Mouse (Mus musculus) embryonic facial prominence, embryonic 15.5 days (tissue): ENCODE results near the gene Exoc6b. TPM values are rescaled to one million over a fixed set of nuclear protein-coding genes. Genes with fewer than 3 reads are reported as not detected.

Experiments used
- ATAC-seq: fragments of 200-750 bp; cut with Nextera tagmentation; 2 replicates; pipeline ENCODE4 v1.8.0; 2017; ENCODE audit warnings: low read depth, moderate TSS enrichment; ENCODE audit not compliant: insufficient number of reproducible peaks, low FRiP score, low TSS enrichment
- H3K27ac ChIP-seq: fragments of 300-500 bp; sonication (generic); replicated peaks from 2 replicates; pipeline ENCODE4 v1.5.1; 2015; ENCODE audit warnings: mild to moderate bottlenecking, inconsistent platforms
- H3K27me3 ChIP-seq: fragments of 300-500 bp; sonication (generic); 2 replicates; pipeline ENCODE4 v1.6.1; 2015; ENCODE audit warnings: inconsistent platforms
- H3K36me3 ChIP-seq: fragments of 300-500 bp; sonication (generic); 2 replicates; pipeline ENCODE4 v1.6.1; 2015; ENCODE audit warnings: mild to moderate bottlenecking, inconsistent platforms
- H3K4me1 ChIP-seq: fragments of 300-500 bp; sonication (generic); 2 replicates; pipeline ENCODE4 v1.6.1; 2015; ENCODE audit warnings: inconsistent platforms
- H3K4me2 ChIP-seq: fragments of 300-500 bp; sonication (generic); replicated peaks from 2 replicates; pipeline ENCODE4 v1.6.1; 2015; ENCODE audit warnings: mild to moderate bottlenecking, inconsistent platforms
- H3K4me3 ChIP-seq: fragments of 300-500 bp; sonication (generic); replicated peaks from 2 replicates; pipeline ENCODE4 v1.5.1; 2015; ENCODE audit warnings: mild to moderate bottlenecking, inconsistent platforms
- H3K9ac ChIP-seq: fragments of 300-500 bp; sonication (generic); 2 replicates; pipeline ENCODE4 v1.6.1; 2015; ENCODE audit warnings: inconsistent platforms
- H3K9me3 ChIP-seq: fragments of 300-500 bp; sonication (generic); replicated peaks from 2 replicates; pipeline ENCODE4 v1.6.1; 2016; ENCODE audit warnings: inconsistent platforms
- WGBS: fragments of 180-500 bp; shearing (Covaris S2); methylation state at CpG from one replicate; pipeline ENCODE4 v1.1.7; 2015; 5-methylcytosine and 5-hydroxymethylcytosine counted together
- polyA plus RNA-seq: library from polyadenylated mRNA; unstranded; fragments of >200 nt; fragmentation: Nextera tagmentation; extraction: Ambion mirVana; gene quantifications from 2 replicates; pipeline ENCODE4 v1.2.1, GENCODE M21; 2015

The Exoc6b gene
- polyA plus RNA-seq, 1 experiment from 2014 or later = 36.5 TPM

GRCm38 (mm10) chr6:84589742-84590686, 479.3 kb downstream of the Exoc6b start:
- Histone ChIP-seq H3K4me1 (peaks cover 54% of the 10 kb centered on the region), H3K9ac (no peak overlapping the region), H3K27ac (no peak overlapping the region), H3K4me2 (peak overlapping the region; percentile 92), H3K4me3 (peak overlapping the region; percentile 60), H3K27me3 (peaks cover 36% of the 10 kb centered on the region), H3K36me3 (no peaks in the 10 kb centered on the region), H3K9me3 (no peaks in the 10 kb centered on the region)
- peak; percentile 31; the same call in 1 of the 2 replicates for ATAC-seq
- 3% methylated on average over 39 of the region's 39 CpGs for WGBS

- peaks cover 45% of the 10 kb centered on the region for H3K27me3 ChIP-seq
- no peaks in the 10 kb centered on the region for H3K36me3 ChIP-seq
- peaks cover 59% of the 10 kb centered on the region for H3K4me1 ChIP-seq
- H3K9me3 ChIP-seq = no peaks in the 10 kb centered on the region
- peak overlapping the region; percentile 92 for H3K4me2 ChIP-seq
- peak overlapping the region; percentile 60; the same call in 1 of the 2 replicates for H3K9ac ChIP-seq
- ATAC-seq = peak; percentile 19; the same call in 1 of the 2 replicates
- WGBS = under 1% methylated on average over 54 of the region's 54 CpGs
- peak overlapping the region; percentile 60 for H3K4me3 ChIP-seq
- H3K27ac ChIP-seq = peak overlapping the region; percentile 82; the same call in 1 of the 2 replicates
Observed at GRCm38 (mm10) chr6:84588895-84589652, 480.2 kb downstream of the Exoc6b start.

GRCm38 (mm10) chr6:84588221-84588894, 481.0 kb downstream of the Exoc6b start:
- Histone ChIP-seq H3K9ac (peak overlapping the region; percentile 60), H3K36me3 (no peaks in the 10 kb centered on the region), H3K9me3 (no peaks in the 10 kb centered on the region), H3K27me3 (peaks cover 51% of the 10 kb centered on the region), H3K4me3 (peak overlapping the region; percentile 60), H3K27ac (peak overlapping the region; percentile 82), H3K4me1 (peaks cover 66% of the 10 kb centered on the region), H3K4me2 (peak overlapping the region; percentile 92)
- under 1% methylated on average over 41 of the region's 41 CpGs for WGBS
- 0 out of 2 replicates have a peak, but pooled peaks have one; percentile 2 for ATAC-seq

- ATAC-seq = no peak
- H3K9ac ChIP-seq = peak overlapping the region; percentile 60
- H3K27ac ChIP-seq = peak overlapping the region; percentile 82
- peak overlapping the region; percentile 60 for H3K4me3 ChIP-seq
- H3K9me3 ChIP-seq = no peaks in the 10 kb centered on the region
- H3K4me1 ChIP-seq = peaks cover 74% of the 10 kb centered on the region
- 1% methylated on average over 51 of the region's 51 CpGs for WGBS
- H3K4me2 ChIP-seq = peak overlapping the region; percentile 92
- no peaks in the 10 kb centered on the region for H3K36me3 ChIP-seq
- H3K27me3 ChIP-seq = peaks cover 56% of the 10 kb centered on the region
Observed at GRCm38 (mm10) chr6:84587471-84588101, 481.7 kb downstream of the Exoc6b start.

- peak overlapping the region; percentile 84 for H3K27ac ChIP-seq
- H3K4me1 ChIP-seq = peaks cover 83% of the 10 kb centered on the region
- peak overlapping the region; percentile 60 for H3K4me3 ChIP-seq
- H3K36me3 ChIP-seq = no peaks in the 10 kb centered on the region
- no peak for ATAC-seq
- peaks cover 61% of the 10 kb centered on the region for H3K27me3 ChIP-seq
- no peaks in the 10 kb centered on the region for H3K9me3 ChIP-seq
- peak overlapping the region; percentile 60; the same call in 1 of the 2 replicates for H3K9ac ChIP-seq
- peak overlapping the region; percentile 92 for H3K4me2 ChIP-seq
- under 1% methylated on average over 28 of the region's 28 CpGs for WGBS
Observed at GRCm38 (mm10) chr6:84586551-84587200, 482.6 kb downstream of the Exoc6b start.

GRCm38 (mm10) chr6:84585686-84586300, 483.5 kb downstream of the Exoc6b start:
- Histone ChIP-seq H3K27ac (peak overlapping the region; percentile 84), H3K4me2 (peak overlapping the region; percentile 92)

GRCm38 (mm10) chr6:84584783-84585685, 484.3 kb downstream of the Exoc6b start:
- H3K4me2 ChIP-seq = peak overlapping the region; percentile 92
- WGBS = under 1% methylated on average over 66 of the region's 66 CpGs
- peak overlapping the region; percentile 84 for H3K27ac ChIP-seq
- no peaks in the 10 kb centered on the region for H3K9me3 ChIP-seq
- peak overlapping the region; percentile 39; the same call in 1 of the 2 replicates for H3K9ac ChIP-seq
- peaks cover 94% of the 10 kb centered on the region for H3K4me1 ChIP-seq
- no peaks in the 10 kb centered on the region for H3K36me3 ChIP-seq
- peak; percentile 35 for ATAC-seq
- peak overlapping the region; percentile 60 for H3K4me3 ChIP-seq
- H3K27me3 ChIP-seq = peaks cover 61% of the 10 kb centered on the region

More at GRCm38 (mm10) chr6:84585686-84586300, 483.5 kb downstream of the Exoc6b start:
- ATAC-seq = no peak
- H3K4me3 ChIP-seq = peak overlapping the region; percentile 60
- H3K36me3 ChIP-seq = no peaks in the 10 kb centered on the region
- H3K9me3 ChIP-seq = no peaks in the 10 kb centered on the region
- H3K27me3 ChIP-seq = peaks cover 58% of the 10 kb centered on the region
- H3K4me1 ChIP-seq = peaks cover 92% of the 10 kb centered on the region
- WGBS = under 1% methylated on average over 37 of the region's 37 CpGs
- peak overlapping the region; percentile 39; the same call in 1 of the 2 replicates for H3K9ac ChIP-seq

GRCm38 (mm10) chr6:84583841-84584782, 485.2 kb downstream of the Exoc6b start:
- Histone ChIP-seq H3K4me3 (peak overlapping the region; percentile 60), H3K4me2 (peak overlapping the region; percentile 92), H3K9me3 (no peaks in the 10 kb centered on the region), H3K36me3 (no peaks in the 10 kb centered on the region), H3K9ac (peak overlapping the region; percentile 39; the same call in 1 of the 2 replicates), H3K4me1 (peaks cover 94% of the 10 kb centered on the region), H3K27ac (peak overlapping the region; percentile 84), H3K27me3 (peaks cover 52% of the 10 kb centered on the region)
- ATAC-seq = no peak
- WGBS = 3% methylated on average over 48 of the region's 48 CpGs
